Mouse (Mus musculus) lung, postnatal 0 days (tissue): ENCODE measurements around the gene Fam186a.

ENCODE experiments used
- CTCF ChIP-seq: IDR thresholded peaks from 2 replicates; pipeline ENCODE4 v1.5.1; 2016; ENCODE audit warnings: antibody characterized with exemption, mild to moderate bottlenecking
- EP300 ChIP-seq: IDR thresholded peaks from 2 replicates; pipeline ENCODE4 v1.6.1; 2016; ENCODE audit warnings: antibody characterized with exemption, mild to moderate bottlenecking, control low read depth

- TF ChIP-seq CTCF (no peak), EP300 (no peak)
Observed at GRCm38 (mm10) chr15:99979266-99979665, 12.4 kb upstream of the Fam186a start.
